Mouse (Mus musculus) WW6 (cell line): Measurements from ENCODE around the gene Srp14.

Experiments
- DNase-seq: peaks from one replicate; pipeline ENCODE4 v3.0.0-alpha.2; 2013; ENCODE audit warnings: low read depth, low spot score

The Srp14 gene

DNA sequence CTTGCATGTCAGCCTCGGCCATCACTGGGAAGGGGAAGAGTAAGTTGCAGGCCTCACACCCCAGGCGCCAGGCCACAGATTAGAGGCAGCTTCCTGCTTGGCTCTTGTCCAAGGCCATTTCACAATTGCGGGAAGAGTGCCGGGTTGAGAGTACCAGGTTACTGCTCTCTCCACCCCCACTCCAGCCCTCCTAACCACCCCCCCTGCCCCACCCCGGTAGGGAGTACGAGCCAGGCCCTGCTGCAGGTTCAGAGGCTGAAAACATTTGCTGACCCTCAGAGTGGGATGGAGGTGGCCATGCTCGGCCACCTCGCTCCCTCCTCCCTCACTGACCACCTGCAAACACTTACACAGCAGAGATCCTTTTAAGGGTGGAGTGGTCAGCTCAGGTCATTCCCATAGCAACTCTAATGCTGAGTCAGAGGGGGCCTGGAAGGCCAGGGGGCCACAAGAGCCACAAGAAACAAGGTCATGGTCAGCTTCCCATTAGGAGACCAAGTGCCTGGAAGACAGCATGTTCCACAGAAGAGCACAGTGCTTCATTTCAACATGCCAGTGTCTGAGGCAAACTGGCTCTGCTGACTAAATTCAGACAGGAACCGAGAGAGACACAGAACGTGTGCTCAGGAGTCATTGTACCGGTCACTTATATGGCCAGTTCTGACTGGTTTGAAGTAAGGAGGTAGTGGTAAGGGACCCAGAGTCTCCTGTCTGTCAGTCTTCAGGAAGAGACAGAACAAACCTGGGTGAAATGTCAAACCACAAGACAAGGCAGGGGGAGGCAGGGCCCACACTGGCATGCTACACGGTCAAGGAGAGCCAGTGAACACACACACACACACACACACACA is 11.0 kb upstream of the Srp14 start:
- DNase-seq, result no peak

DNA sequence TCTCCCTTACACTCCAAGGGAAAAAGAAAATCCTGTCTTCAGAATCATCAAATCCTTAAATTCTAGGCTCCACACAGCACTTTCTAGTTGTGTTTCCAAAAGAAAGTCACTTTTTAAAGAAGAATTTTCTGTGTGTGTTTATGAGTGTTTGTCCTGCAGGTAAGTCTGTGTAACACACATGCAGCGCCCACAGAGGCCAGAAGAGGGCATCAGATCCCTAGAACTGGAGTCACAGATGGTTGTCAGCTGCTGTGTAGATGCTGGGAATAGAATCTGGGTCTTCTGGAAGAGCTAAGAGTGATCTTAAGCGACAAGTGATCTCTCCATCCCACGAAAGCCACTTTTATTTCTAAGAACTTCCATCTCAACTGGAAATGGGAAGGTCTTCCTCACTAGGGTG is 8.3 kb upstream of the Srp14 start:
- DNase-seq, result no peak

- DNase-seq, result peak; percentile 62
Measured at GRCm38 (mm10) chr2:118486933-118487332, 7.4 kb upstream of the Srp14 start.

DNA sequence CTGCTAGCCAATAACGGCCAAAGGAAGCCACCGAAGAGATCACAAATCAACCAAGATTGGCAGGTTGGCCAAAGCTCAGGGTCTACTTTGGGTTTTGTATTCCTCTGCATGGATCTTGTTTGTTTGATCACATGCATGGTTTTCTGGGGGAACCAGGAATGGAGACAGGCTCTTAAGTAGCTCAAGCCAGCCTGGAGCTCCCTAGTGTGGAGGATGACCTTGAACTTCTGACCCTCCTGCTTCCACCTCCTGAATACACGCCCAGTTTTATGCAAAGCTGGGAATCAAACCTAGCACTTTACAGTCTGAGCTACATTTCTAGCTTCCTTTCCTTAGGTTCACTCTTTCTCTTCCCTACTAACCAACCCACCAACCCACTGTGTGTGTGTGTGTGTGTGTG is 5.9 kb upstream of the Srp14 start:
- peak; percentile 40 for DNase-seq

- DNase-seq, result no peak
Measured at GRCm38 (mm10) chr2:118484386-118484898, 4.9 kb upstream of the Srp14 start.

GRCm38 (mm10) chr2:118483032-118483431 is 3.5 kb upstream of the Srp14 start:
- no peak for DNase-seq

DNA sequence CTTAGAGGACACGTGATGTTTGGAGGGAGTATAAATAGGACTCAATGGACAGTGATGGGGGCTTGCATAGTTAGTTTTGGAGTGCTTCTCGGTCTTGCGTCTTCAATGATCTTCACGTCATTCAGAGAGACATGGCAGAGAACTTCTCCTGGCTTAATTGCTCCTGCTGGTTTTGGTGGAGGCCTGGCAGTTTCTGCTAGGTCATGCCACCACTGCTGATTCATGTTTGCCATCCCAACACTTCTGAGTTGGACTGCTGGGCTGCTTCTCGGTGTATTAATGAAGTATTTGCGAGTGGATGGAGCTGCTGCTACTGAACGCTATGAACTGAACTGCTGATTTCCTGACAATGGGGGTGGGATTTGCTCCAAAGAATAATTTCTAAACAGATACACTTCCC is 1.4 kb upstream of the Srp14 start:
- no peak for DNase-seq

GRCm38 (mm10) chr2:118478833-118479549 is 520 bp downstream of the Srp14 start:
- DNase-seq, result no peak

GRCm38 (mm10) chr2:118468354-118468753 is 11.2 kb downstream of the Srp14 start:
- DNase-seq, result no peak

GRCm38 (mm10) chr2:118466601-118467000 is 12.9 kb downstream of the Srp14 start:
- DNase-seq, result no peak

GRCm38 (mm10) chr2:118465894-118466293 is 13.6 kb downstream of the Srp14 start:
- no peak for DNase-seq

DNA sequence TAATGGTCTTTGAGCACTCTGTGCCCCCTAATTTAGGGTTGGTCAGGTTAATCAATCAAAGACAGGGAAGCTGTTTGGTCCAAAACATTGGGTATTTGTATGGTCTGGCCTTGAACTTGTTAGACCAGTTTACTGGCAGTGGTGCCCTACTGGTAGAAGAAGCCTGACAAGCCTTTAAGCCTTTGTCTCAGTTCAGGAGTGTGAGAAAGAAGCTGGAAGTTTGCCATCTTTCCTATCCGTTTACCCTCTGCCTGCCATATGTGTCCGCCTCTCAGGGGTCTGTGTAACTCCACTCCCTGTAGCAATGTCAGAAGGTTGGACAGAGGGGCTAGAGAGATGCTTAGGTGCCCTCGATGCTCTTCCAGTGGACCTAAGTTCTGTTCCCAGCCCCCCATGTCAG is 15.1 kb downstream of the Srp14 start:
- DNase-seq, result no peak

- DNase-seq, result no peak
Measured at GRCm38 (mm10) chr2:118463480-118463879, 16.0 kb downstream of the Srp14 start.

- no peak for DNase-seq
Measured at GRCm38 (mm10) chr2:118461480-118462165, 17.9 kb downstream of the Srp14 start.

DNA sequence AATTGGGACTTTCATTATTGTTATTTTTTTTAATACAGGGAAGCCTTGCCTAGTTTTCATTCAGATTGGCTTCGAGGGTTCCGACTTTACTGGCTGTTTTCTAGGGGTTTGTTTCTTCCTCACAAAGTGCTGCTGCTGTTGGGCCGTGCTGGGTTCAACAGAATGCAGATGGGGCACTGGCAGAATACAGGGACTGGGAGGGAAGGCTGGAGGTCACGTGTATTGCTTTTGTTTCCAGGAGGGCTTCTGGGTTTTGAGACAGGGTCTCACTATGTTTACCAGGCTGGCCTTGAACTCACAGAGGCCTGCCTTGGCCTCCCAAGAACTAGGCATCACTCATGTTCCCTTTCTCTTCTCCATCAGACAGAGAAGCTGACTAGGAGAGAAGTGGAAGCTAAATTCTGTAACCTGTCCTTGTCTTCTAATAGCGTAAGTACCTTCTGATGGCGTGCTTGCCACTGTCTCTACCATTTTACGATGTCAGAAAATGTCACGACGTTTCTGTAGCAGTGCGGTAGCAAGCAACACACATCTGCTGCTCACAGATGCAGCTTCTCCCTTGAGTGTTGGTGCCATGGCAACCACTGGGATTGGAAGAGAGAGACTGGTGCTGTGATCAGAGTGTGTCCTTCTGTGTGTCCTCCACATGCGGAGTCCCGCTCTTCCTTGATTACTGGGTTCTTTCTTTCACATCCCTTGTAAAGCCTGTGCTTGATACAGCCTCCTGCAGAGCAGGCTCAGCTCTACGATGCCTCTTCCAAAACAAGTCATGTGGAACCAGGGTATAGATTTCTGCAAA is 21.8 kb downstream of the Srp14 start:
- no peak for DNase-seq

GRCm38 (mm10) chr2:118457029-118457428 is 22.5 kb downstream of the Srp14 start:
- no peak for DNase-seq

DNA sequence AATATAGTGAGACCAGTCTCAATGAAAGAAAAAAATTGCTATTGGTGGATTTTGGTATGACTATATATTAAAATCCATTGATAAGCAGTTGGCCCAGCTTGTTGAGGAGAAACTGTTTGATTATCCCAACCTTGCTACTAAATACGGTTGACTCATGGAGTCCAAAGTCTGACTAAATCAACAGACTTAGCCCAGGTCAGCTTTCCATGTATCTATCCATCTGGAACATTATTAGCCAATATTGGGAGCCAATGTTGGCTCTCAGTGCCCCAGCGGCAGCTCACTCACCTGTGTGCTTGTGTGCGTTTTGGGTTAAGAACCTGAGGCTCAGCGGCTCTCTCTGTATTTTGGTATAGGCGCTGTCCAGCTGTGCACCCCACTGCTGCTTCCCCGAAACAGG is 28.5 kb downstream of the Srp14 start:
- DNase-seq, result no peak

GRCm38 (mm10) chr2:118448181-118448580 is 31.3 kb downstream of the Srp14 start:
- DNase-seq, result no peak

DNA sequence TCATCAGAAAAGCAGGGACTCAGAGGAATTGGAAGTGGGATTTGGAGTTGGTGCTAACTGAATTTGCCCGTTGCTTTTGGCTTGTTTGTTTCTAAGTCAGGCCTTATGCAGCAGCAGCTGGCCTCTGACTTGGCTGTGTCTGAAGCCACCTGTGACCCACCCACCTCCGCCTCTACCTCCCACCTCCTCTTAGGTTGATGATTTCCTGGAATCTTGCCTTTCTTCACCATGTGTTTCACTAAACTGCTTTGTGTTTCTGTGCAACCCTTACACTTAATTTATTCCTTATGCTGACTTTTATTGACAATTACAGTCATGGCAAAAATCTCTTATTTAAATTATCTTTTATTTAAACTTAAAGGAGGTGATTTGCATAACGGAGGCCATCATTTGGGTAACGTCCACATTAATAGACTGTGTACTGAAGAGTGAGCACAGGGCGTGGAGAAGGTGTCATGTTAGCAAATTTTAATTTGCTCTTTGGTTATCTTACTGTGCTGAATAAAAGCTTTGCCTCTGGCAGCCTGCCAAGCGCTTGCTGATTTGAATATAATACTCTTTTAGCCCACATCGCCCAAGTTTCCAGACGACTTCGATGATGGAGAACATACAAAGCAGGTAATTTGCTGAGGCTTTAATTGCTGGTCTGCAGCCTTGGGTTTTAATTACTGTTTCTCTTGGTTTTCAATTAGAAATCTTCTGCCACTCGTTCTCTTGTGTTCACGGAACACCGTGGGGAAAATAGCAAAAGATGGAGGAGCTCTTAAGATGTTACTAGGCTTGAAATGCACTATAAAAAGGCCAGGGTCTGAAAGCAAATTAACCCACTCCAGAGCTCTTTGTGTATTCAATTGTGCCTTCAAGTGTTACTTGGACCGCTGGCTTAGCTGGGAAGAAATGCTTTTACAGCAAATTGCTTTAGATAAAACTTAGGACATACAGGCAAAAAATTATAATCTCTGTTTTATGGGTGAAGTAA is 33.5 kb downstream of the Srp14 start:
- no peak for DNase-seq

DNA sequence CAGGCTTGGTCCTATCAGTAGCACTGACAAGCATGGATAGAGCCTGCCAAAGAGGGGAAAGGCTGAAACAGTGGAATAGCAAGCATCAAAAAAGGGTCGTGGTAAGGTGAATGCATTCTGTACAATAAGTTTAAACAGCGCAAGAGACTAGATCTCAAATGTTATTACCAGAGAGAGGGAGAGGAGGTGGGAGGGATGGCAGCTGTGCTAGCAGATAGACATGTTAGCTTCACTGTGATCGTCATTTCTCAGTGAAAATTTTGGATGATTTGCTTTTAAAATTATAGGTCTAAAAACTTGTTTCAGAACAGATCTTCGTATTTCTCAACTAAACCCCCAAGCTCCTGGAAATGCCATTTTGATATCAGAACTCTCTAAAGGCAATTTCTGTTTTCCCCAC is 36.8 kb downstream of the Srp14 start:
- DNase-seq, result no peak
